Mouse (Mus musculus): ENCODE results near the gene Spef1.

GRCm38 (mm10) chr2:131209125-131209795 lies 22.2 kb upstream of the Spef1 start:
- no peak for TF ChIP-seq CTCF (IDR thresholded peaks at IDR 0.05; ENCODE audit: low read depth)
- TF ChIP-seq EP300 (IDR thresholded peaks at IDR 0.05; ENCODE audit: low read depth): peak; percentile 96

Data from liver, postnatal 0 days (tissue).